Mouse (Mus musculus): ENCODE measurements at regions not wholly inside any gene's neighbourhood (a gene's known extent, or its start where the extent isn't known, plus 50 kb on each side); places are given as distances from the start of the nearest gene placed in this dataset.

GRCm38 (mm10) chr10:84081673-84082072 is 358.7 kb downstream of the Nuak1 start:
- ATAC-seq (ENCODE audit: low FRiP score, low read depth), result peak; percentile 62
- H3K9me3 ChIP-seq, result peaks cover 8% of the 10 kb centered on the region
- WGBS, result 9% methylated on average over 6 of the region's 6 CpGs
- no peaks in the 10 kb centered on the region for H3K27me3 ChIP-seq
- H3K27ac ChIP-seq, result peak overlapping the region; percentile 77; the same call in 1 of the 2 replicates
- no peak overlapping the region; the same call in 1 of the 2 replicates for H3K4me2 ChIP-seq (replicated peaks)
- H3K9ac ChIP-seq, result no peak overlapping the region
- H3K4me3 ChIP-seq, result no peak overlapping the region
- H3K36me3 ChIP-seq, result no peaks in the 10 kb centered on the region
- H3K4me1 ChIP-seq, result peaks cover 29% of the 10 kb centered on the region

DNA sequence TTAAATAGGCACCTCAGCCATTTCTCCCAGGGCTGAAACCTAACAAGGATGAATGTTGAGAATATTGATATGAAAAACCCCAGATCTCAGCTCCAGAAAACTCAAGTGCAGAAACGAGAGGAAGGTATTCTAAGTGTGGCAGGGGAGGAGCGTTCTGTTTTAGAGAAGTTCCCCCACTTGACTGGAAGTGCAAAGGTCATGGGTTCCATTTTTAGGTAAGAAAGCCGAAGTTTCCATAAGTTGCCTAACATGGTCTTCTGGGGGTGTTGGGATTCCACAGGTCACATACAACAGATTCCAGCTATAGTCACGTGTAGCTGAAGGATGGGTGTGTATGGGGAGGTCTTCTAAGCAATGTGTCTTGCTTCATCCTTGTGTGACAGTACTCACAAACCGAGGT is 352.9 kb downstream of the Nuak1 start:
- Histone ChIP-seq H3K27ac (no peak overlapping the region), H3K36me3 (no peaks in the 10 kb centered on the region), H3K4me3 (no peak overlapping the region), H3K4me2 (replicated peaks) (no peak overlapping the region), H3K9ac (no peak overlapping the region), H3K9me3 (no peaks in the 10 kb centered on the region), H3K27me3 (no peaks in the 10 kb centered on the region), H3K4me1 (peaks cover 28% of the 10 kb centered on the region)
- no peak for ATAC-seq (ENCODE audit: low FRiP score, low read depth)
- WGBS, result 85% methylated on average over 5 of the region's 5 CpGs

DNA sequence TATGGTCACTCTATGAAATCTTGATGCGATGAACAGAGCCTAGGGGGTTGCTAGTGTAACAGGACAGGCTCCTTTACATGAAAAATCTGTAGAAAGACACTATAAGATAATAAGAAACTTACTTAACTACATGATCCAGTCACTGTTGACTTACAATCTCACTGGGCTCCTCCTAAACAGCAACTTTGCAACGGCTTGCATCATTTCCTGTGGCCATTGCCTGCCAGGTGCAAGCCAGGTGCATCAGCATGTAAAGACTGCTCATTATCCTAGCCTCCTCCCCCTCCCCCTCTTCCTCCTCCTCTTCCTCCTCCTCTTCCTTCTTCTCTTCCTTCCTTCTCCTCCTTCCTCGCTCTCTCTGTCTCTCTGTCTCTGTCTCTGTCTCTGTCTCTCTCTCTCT is 352.5 kb downstream of the Nuak1 start:
- Histone ChIP-seq H3K4me2 (replicated peaks) (no peak overlapping the region), H3K9ac (no peak overlapping the region), H3K4me3 (no peak overlapping the region), H3K4me1 (peaks cover 26% of the 10 kb centered on the region), H3K36me3 (no peaks in the 10 kb centered on the region), H3K9me3 (no peaks in the 10 kb centered on the region), H3K27ac (no peak overlapping the region), H3K27me3 (no peaks in the 10 kb centered on the region)
- no peak for ATAC-seq (ENCODE audit: low FRiP score, low read depth)
- 83% methylated on average over 3 of the region's 3 CpGs for WGBS

- Histone ChIP-seq H3K9ac (no peak overlapping the region), H3K4me1 (peaks cover 18% of the 10 kb centered on the region), H3K27me3 (no peaks in the 10 kb centered on the region), H3K36me3 (no peaks in the 10 kb centered on the region), H3K4me2 (replicated peaks) (no peak overlapping the region), H3K9me3 (no peaks in the 10 kb centered on the region), H3K27ac (peak overlapping the region; percentile 48; the same call in 1 of the 2 replicates), H3K4me3 (no peak overlapping the region)
- 47% methylated on average over 18 of the region's 18 CpGs for WGBS
- ATAC-seq (ENCODE audit: low FRiP score, low read depth), result peak; percentile 32; the same call in 1 of the 2 replicates
Observed at GRCm38 (mm10) chr10:84088799-84089778, 351.3 kb downstream of the Nuak1 start.

DNA sequence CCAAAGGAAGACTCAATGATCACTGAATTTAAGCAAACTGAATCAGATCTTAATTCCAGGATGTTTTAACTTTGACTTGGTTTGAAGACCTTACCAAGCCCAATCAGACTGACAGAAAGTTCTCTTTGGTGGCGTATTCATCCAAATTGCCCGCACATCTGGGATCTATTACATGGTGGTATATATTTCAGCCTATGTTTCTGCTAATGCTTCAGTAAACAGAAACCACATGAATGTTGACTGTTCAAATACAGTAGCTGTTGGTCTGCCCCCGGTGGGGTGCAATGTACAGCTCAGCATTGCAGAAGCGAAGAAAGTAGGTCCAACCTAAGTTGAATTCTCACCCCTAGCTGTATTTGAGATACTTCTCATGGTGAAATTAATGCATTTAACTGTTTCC is 346.5 kb downstream of the Nuak1 start:
- H3K36me3 ChIP-seq, result no peaks in the 10 kb centered on the region
- H3K27ac ChIP-seq, result no peak overlapping the region
- ATAC-seq (ENCODE audit: low FRiP score, low read depth), result no peak
- no peaks in the 10 kb centered on the region for H3K9me3 ChIP-seq
- no peak overlapping the region for H3K9ac ChIP-seq
- WGBS, result 55% methylated on average over 4 of the region's 4 CpGs
- H3K4me2 ChIP-seq (replicated peaks), result no peak overlapping the region
- no peak overlapping the region for H3K4me3 ChIP-seq
- peaks cover 19% of the 10 kb centered on the region for H3K4me1 ChIP-seq
- no peaks in the 10 kb centered on the region for H3K27me3 ChIP-seq

GRCm38 (mm10) chr10:84097196-84097595 is 343.2 kb downstream of the Nuak1 start:
- H3K4me1 ChIP-seq, result peaks cover 25% of the 10 kb centered on the region
- 32% methylated on average over 5 of the region's 5 CpGs for WGBS

GRCm38 (mm10) chr10:84103985-84104384 is 336.4 kb downstream of the Nuak1 start:
- Histone ChIP-seq H3K4me2 (replicated peaks) (no peak overlapping the region), H3K9me3 (no peaks in the 10 kb centered on the region), H3K4me1 (peaks cover 47% of the 10 kb centered on the region), H3K4me3 (no peak overlapping the region), H3K36me3 (no peaks in the 10 kb centered on the region), H3K9ac (no peak overlapping the region), H3K27ac (peak overlapping the region; percentile 70), H3K27me3 (no peaks in the 10 kb centered on the region)
- ATAC-seq (ENCODE audit: low FRiP score, low read depth), result peak; percentile 64; the same call in 1 of the 2 replicates
- 56% methylated on average over 7 of the region's 7 CpGs for WGBS

More at GRCm38 (mm10) chr10:84097196-84097595, 343.2 kb downstream of the Nuak1 start:
- Histone ChIP-seq H3K4me3 (no peak overlapping the region), H3K9me3 (no peaks in the 10 kb centered on the region), H3K27me3 (no peaks in the 10 kb centered on the region), H3K4me2 (replicated peaks) (no peak overlapping the region), H3K9ac (no peak overlapping the region), H3K27ac (no peak overlapping the region), H3K36me3 (no peaks in the 10 kb centered on the region)
- ATAC-seq (ENCODE audit: low FRiP score, low read depth), result no peak

- H3K4me3 ChIP-seq, result no peak overlapping the region
- peak; percentile 60; the same call in 1 of the 2 replicates for ATAC-seq (ENCODE audit: low FRiP score, low read depth)
- WGBS, result 49% methylated on average over 6 of the region's 6 CpGs
- H3K27ac ChIP-seq, result peak overlapping the region; percentile 70
- H3K9me3 ChIP-seq, result no peaks in the 10 kb centered on the region
- H3K27me3 ChIP-seq, result no peaks in the 10 kb centered on the region
- H3K4me1 ChIP-seq, result peaks cover 46% of the 10 kb centered on the region
- no peaks in the 10 kb centered on the region for H3K36me3 ChIP-seq
- no peak overlapping the region for H3K9ac ChIP-seq
- H3K4me2 ChIP-seq (replicated peaks), result no peak overlapping the region
Observed at GRCm38 (mm10) chr10:84104556-84104955, 335.8 kb downstream of the Nuak1 start.

- H3K9ac ChIP-seq, result no peak overlapping the region
- no peak overlapping the region for H3K4me2 ChIP-seq (replicated peaks)
- H3K4me1 ChIP-seq, result peaks cover 16% of the 10 kb centered on the region
- H3K27me3 ChIP-seq, result no peaks in the 10 kb centered on the region
- H3K4me3 ChIP-seq, result no peak overlapping the region
- no peaks in the 10 kb centered on the region for H3K36me3 ChIP-seq
- ATAC-seq (ENCODE audit: low FRiP score, low read depth), result no peak
- H3K9me3 ChIP-seq, result no peaks in the 10 kb centered on the region
- WGBS, result 67% methylated on average over 7 of the region's 7 CpGs
- no peak overlapping the region for H3K27ac ChIP-seq
Observed at GRCm38 (mm10) chr10:84109680-84110371, 330.6 kb downstream of the Nuak1 start.

DNA sequence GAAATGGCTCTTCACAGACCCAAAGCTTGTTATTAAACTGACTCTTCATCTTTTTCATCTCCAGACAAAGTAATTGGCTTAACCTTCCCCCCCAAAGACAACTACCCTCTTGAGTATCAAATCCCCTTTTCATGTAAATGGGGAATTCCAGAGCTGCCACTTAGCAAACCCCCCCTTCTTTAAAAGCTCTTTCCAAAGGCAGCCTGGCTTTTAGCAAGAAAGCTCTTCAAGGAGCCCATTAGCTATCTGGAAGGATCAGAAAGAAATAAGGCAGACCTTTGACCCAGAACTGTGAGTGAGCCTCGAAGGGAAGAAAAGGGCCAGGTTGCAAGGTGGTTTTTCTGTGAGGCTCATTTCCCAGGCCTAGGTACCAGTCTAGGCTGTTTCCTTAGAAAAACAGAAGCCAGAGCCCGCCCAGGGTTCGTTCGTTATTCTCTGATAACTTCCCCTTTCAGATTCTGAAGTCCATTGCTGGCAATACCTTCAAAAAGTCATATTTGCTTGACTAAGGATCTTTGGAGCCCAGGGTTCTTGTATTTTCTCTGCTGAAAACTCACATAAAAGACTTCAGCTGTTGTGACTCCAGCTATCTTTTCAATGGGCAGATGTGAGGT is 329.9 kb downstream of the Nuak1 start:
- H3K27ac ChIP-seq, result no peak overlapping the region
- 42% methylated on average over 4 of the region's 4 CpGs for WGBS
- ATAC-seq (ENCODE audit: low FRiP score, low read depth), result no peak
- no peaks in the 10 kb centered on the region for H3K36me3 ChIP-seq
- no peak overlapping the region for H3K4me2 ChIP-seq (replicated peaks)
- H3K27me3 ChIP-seq, result no peaks in the 10 kb centered on the region
- no peaks in the 10 kb centered on the region for H3K9me3 ChIP-seq
- peaks cover 10% of the 10 kb centered on the region for H3K4me1 ChIP-seq
- no peak overlapping the region for H3K4me3 ChIP-seq
- H3K9ac ChIP-seq, result no peak overlapping the region

DNA sequence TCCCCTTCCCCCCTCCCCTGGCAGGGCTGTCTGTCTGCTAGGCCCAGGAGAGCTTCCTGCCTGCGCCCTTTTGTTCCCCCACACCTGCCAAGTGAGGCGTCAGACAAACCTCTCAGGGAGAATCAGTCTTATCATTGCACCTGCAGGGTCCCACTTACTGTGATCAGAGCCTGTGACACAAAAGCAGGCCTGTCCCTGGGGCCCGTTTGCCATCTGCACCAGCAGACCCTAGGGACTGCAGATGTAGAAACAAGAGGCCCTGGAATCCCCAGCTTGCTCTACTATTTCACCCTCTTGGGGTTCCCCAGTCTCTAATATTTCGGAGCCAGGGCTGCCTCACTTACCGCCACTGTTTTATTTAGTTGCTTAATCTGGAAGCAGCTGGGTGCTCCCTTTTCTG is 328.9 kb downstream of the Nuak1 start:
- Histone ChIP-seq H3K9ac (no peak overlapping the region), H3K4me3 (no peak overlapping the region), H3K4me2 (replicated peaks) (no peak overlapping the region), H3K9me3 (no peaks in the 10 kb centered on the region), H3K27ac (no peak overlapping the region), H3K27me3 (no peaks in the 10 kb centered on the region), H3K4me1 (peaks cover 10% of the 10 kb centered on the region), H3K36me3 (no peaks in the 10 kb centered on the region)
- 48% methylated on average over 5 of the region's 5 CpGs for WGBS
- no peak; the same call in 1 of the 2 replicates for ATAC-seq (ENCODE audit: low FRiP score, low read depth)

- WGBS, result 69% methylated on average over 5 of the region's 5 CpGs
- no peak for ATAC-seq (ENCODE audit: low FRiP score, low read depth)
- H3K27me3 ChIP-seq, result no peaks in the 10 kb centered on the region
- H3K27ac ChIP-seq, result no peak overlapping the region
- H3K9ac ChIP-seq, result no peak overlapping the region
- H3K4me3 ChIP-seq, result no peak overlapping the region
- H3K9me3 ChIP-seq, result no peaks in the 10 kb centered on the region
- H3K4me2 ChIP-seq (replicated peaks), result no peak overlapping the region
- H3K4me1 ChIP-seq, result peaks cover 10% of the 10 kb centered on the region
- no peaks in the 10 kb centered on the region for H3K36me3 ChIP-seq
Observed at GRCm38 (mm10) chr10:84111909-84112308, 328.5 kb downstream of the Nuak1 start.
